Mouse (Mus musculus) v-Abl transformed pro-B cells (cell line): ENCODE data around the gene Pcdh9.

Source experiments
- in situ Hi-C, 2 experiments: fragments of 400-800 bp; cut with MboI; formaldehyde crosslinking; loops; one replicate each; pipeline ENCODE4 v1.15.1; 2025; ENCODE audit not compliant: unreplicated experiment in 2 of 2

Pcdh9 gene

GRCm38 (mm10) chr14:93585432-93586024, 305.0 kb downstream of the Pcdh9 start:
- in situ Hi-C loops = no loop called here

DNA sequence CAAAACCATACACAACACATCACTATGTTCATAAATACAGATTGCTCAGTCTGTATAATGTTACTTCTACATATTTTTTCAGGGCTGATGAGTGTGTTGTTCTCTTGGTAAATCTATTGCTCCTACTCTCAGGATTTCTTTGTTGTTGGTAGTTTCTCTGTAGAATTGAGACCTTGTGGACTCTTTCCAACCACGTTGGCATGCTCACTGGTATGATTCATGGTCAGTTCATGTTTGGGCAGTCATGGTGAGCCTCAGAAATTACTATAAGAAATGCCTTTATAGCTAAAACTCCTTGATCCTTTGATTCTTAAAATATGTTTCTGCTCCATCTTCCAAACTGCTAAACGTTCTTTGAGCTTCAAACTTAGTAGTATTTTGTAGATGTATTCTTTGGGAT, 326.1 kb downstream of the Pcdh9 start:
- in situ Hi-C loops = no loop called here

GRCm38 (mm10) chr14:93561577-93561976, 328.9 kb downstream of the Pcdh9 start:
- in situ Hi-C loops = no loop called here

DNA sequence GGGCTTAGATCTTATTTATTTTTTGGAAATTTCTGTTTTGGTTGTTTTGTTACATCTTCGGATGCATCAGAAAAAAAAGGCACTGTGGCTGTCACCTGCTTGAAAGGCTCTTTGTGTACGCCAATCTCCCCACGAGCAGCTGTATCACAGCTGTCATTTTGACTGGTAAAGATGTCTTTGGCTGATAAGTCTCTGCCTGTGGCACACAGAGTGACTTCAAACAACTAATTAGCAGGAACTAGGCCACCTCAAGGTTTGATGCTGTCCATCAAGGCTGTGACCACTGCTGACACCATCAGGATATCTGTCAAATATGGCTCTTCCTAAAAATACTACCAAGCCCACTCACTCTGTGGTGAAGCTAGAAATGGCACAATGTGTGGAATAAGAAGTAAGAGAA, 336.7 kb downstream of the Pcdh9 start:
- in situ Hi-C loops = no loop called here

DNA sequence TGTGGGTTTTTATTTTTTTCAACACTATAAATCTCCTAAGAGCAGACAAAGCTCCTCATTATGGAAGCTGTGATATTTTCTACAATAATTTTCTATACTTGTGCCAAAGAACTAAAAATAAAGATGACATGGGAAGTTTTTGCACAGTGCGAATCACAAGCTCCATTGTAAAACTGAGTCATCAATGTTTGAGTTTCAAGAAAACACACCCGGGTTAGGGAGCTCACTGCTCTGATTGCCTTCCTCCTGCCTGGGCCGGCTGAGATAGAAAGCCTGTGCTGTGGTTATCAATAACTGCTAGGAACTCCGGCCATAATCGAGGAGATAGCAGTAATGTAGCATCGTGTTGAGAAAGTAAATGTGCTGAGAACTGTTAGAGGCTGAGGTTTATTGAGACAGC, 344.9 kb downstream of the Pcdh9 start:
- in situ Hi-C loops = no loop called here

- in situ Hi-C loops = no loop called here
These were observed 346.4 kb downstream of the Pcdh9 start for GRCm38 (mm10) chr14:93543970-93544627.

DNA sequence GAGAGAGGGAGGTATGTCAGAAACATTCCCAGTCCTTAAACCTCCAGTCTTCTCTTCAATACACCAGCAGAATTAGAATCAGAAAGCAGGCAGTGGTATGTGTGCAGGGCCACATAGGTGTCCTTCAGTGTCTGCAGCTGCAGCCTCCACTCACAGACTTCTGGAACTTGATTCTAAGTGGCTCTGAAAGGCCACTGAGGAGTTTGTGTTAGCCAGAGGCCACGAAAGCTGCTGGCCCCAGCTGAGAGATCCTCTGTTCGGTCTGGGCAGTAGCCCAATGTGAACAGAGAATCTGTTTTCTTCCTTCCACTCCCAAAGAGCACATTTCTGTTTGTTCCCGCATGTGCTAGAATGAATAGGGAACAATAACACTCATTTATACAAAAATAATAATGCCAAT, 346.9 kb downstream of the Pcdh9 start:
- in situ Hi-C loops = no loop called here

- in situ Hi-C loops = no loop called here
These were observed 355.6 kb downstream of the Pcdh9 start for GRCm38 (mm10) chr14:93534928-93535327.

DNA sequence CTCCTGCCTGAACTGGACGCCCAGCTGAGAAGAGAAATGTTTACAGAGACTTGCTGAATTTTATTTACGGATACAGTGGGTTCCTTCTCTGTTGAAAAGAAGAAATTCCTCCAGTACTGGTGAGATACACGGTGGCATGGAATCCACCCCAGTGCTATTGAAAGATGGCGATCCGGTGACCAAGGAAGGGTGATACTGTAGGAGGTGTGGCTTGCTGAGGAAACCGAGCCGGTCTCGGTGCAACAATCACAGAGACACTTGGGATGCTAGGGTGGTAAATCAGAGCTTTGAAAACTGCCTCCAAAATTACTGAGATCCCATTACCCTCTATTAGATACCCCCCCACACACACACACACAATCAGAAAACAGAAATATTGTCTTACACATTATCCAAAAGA, 367.0 kb downstream of the Pcdh9 start:
- in situ Hi-C loops = no loop called here

DNA sequence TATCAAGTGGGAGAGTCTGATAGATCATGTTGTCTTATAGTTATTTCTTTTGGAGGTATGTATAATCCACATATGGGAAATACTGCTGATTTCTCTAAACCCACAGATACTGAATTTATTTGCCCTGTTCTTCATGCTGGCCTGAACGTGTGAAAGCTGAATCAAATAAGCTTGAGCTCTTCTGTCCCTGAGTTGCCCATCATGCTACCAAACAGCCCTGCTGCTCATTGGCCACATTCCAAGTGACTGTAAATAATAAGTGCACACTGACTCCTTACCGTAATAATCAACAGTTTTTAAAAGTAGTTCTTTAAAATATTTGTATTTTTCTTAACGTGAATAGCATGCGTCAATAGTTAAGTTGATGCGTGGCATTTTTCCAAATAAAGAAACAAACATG, 370.3 kb downstream of the Pcdh9 start:
- in situ Hi-C loops = no loop called here

DNA sequence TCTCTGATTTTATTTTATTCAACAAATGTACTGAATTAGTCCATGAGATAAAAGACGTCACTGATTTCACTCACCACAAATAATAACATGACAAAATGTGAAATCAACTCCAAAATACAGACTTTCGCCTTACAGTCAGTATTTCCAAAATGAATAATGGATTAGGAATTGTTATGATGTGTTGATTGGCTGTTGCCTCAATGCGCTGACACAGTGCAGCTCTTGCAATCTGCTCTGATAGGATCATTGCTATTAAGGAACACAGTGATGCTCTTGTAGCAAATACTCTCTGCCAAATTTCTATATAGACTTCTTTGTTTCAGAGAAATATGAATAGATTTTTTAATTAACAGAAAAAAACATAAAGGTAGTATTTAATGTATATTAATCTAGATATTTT, 373.8 kb downstream of the Pcdh9 start:
- in situ Hi-C loops = no loop called here

- in situ Hi-C loops = no loop called here
These were observed 384.4 kb downstream of the Pcdh9 start for GRCm38 (mm10) chr14:93506107-93506506.

DNA sequence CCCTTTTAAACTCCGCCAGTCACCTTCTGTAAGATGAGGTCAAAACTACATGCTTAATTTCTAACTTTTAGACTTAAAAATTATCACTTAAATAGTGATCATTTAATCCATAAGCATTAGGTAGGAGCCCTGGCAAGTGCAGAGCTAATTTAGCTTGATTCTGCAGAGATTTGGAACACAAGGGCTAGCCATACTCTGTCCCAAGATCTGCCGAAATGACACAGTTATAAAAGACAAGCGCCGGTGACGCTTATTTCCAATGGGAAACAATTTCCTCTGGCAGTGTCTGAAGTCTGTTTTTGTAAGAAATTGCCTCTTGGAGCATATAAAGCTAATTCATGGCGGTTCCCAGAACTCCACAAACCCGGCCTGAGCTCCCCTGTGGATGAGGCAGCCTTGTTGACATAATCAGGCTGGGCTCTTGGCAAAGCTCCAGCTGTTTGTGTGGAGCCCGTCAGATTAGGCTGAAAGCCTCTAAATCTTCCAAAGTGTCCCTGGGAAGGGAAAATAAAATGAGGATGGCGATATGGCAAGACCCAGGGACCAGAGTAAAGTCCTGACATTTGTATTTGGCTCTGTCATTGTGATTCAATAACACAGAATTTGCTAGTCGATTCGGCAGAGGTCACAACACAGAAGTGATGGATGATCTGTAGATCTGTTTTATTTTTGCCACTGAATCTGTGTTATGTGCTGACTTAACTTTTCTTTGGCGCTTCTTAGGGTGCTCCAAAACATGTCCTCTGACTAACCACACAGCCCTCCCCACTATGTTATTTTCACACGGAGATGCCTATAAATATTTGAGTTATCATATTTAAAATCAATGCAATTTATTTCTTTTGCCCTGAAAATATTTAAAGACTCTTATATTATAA, 391.4 kb downstream of the Pcdh9 start:
- in situ Hi-C loops = no loop called here

GRCm38 (mm10) chr14:93474991-93475390, 415.5 kb downstream of the Pcdh9 start:
- in situ Hi-C loops = no loop called here

DNA sequence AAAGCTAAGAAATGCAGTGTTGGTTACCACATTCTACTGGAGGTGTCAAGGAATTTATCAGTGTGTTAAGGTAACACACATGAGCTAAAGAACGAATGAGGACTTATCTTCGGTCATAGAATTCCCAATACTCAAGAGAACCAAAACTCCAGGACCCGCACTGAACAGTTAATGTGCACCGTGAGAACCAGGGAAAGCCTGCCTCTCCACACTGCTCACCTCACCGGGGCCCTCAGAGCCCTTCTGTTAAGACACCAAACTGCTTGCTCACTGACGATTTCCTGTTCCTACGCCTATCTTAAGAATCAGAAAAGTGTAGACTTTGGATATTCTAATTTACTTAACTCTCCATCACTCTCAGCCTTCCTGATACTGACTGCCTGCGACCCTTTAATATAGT, 418.0 kb downstream of the Pcdh9 start:
- in situ Hi-C loops = no loop called here

DNA sequence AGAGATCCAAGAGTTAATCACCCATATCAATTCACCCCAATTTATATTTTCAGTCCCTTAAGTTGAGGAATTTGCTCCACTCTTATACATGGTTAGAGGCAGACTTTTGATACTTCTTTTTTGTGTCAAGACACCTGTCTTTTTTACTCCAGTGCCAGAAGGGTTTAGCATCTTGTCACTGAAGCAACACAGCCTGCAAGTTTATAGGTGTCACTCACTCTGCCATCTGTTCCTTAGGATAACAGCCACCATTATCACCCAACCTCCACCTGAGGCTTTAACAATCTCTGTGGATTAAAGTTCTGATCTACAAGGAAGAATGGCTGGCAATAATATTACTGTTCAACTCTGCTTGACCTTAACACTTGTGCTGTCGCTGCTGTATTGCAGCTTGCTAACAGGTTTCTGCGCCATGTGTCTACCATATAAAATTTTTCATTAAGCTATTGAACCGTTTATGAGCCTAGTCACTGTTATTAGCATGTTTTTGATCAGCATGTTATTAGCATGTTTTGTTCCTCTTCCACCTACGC, 427.1 kb downstream of the Pcdh9 start:
- in situ Hi-C loops = no loop called here

DNA sequence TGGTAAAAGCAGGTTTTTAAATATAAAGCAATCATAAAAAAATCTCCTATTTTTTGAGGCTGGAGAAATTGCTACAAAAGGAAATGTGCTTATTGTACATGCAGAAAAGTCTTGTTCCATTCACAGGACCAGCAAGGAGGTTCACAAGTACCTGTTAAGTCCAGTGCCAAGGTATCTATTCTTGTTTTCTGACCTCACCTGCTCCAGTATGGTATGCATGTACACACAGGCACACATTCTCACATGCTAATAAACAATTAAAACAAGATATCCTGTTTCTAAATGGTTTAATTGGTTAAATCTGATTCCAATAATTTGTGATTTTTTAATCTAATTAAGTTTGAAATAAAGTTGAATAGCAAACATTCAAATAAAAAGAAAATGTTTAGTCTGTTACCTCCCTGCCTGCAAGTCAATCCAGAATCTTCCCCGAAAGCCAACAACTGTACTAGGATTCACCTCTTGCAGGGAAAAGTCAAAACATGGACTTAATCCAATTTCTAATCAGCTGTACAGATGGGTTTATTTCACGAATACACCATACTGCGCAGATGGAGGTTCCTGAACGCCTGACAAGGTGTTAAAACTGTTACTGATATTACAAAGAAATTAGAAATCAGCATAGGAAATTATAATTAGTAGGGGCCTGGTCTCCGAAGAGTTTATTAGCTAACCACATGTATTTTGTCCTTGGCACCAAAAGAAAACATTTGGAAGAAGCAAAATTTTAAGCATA, 439.4 kb downstream of the Pcdh9 start:
- in situ Hi-C loops = no loop called here

- in situ Hi-C loops = no loop called here
These were observed 448.6 kb downstream of the Pcdh9 start for GRCm38 (mm10) chr14:93441852-93442251.

- in situ Hi-C loops = no loop called here
These were observed 453.3 kb downstream of the Pcdh9 start for GRCm38 (mm10) chr14:93437226-93437625.

GRCm38 (mm10) chr14:93416752-93417151, 473.7 kb downstream of the Pcdh9 start:
- in situ Hi-C loops = no loop called here

GRCm38 (mm10) chr14:93415496-93415895, 475.0 kb downstream of the Pcdh9 start:
- in situ Hi-C loops = no loop called here
